Mouse (Mus musculus) liver, embryonic 18 days (tissue): ENCODE data around the gene Zdhhc9. TPM values are rescaled to one million over a fixed set of nuclear protein-coding genes. Genes with fewer than 3 reads are reported as not detected.

Experiments
- polyA plus RNA-seq: library from polyadenylated mRNA; depleted of rRNA; stranded (reverse); fragments of >200 nt; gene quantifications from 2 replicates; pipeline ENCODE4 v1.2.3, GENCODE M21; 2012; rRNA removed

Gene Zdhhc9
- polyA plus RNA-seq, result 18.3 and 21.0 TPM in 2 replicates

GRCm38 (mm10) chrX:48208519-48209185, at the start of gene Zdhhc9:
Zdhhc9 (minus strand) TSS chrX:48208878.

GRCm38 (mm10) chrX:48256468-48257007, 47.9 kb upstream of the Zdhhc9 start, which contains the start of gene Utp14a:
Utp14a (plus strand) TSS chrX:48256862.

GRCm38 (mm10) chrX:48146262-48146661, 62.4 kb downstream of the Zdhhc9 start, which contains the start of gene Sash3:
Sash3 (plus strand) TSS chrX:48146436.

Other genes with a start within 250 kb of the Zdhhc9 start
- gene Apln, start 174.0 kb downstream of the Zdhhc9 start, polyA plus RNA-seq, result 0.23 and 0.40 TPM in 2 replicates
- gene Xpnpep2, start 100.2 kb downstream of the Zdhhc9 start, polyA plus RNA-seq, result 0.01 TPM in 2 replicates
- gene Sash3, start 62.4 kb downstream of the Zdhhc9 start, polyA plus RNA-seq, result 8.5 and 9.0 TPM in 2 replicates
- 6.1 TPM in 2 replicates for gene Utp14a, start 48.0 kb upstream of the Zdhhc9 start, polyA plus RNA-seq
- gene Bcorl1, start 132.5 kb upstream of the Zdhhc9 start, polyA plus RNA-seq, result 1.0 and 1.4 TPM in 2 replicates